Comparison of ENCODE assay signal across 14 mouse cellular contexts in genomic region chr8:3502217-3502616, GRCm38 (mm10). TPM values are rescaled to one million over a fixed set of nuclear protein-coding genes. Genes with fewer than 3 reads are reported as not detected.
DNase-seq lines count a peak whose midpoint lies in the region; ATAC-seq lines count a peak whose summit lies in the region.
"Had no signal": no experiment of that assay in that cellular context is flagged by ENCODE, and none has a peak within 500 bp of the region (broad histone marks: within the 10 kb centered on the region; RNA-seq: fewer than 3 reads in every experiment).

No protein-coding gene starts in this region.

- H3K4me3 ChIP-seq in embryonic facial prominence, embryonic 13.5 days = no peak overlapping the region

- WGBS in embryonic facial prominence, embryonic 13.5 days = 59% methylated on average over 4 of the region's 4 CpGs

- peak; percentile 33 to 50 for DNase-seq in frontal cortex, postnatal 36 days (ENCODE audit: low spot score in 2 of 2)
- DNase-seq in frontal cortex, postnatal 25 days (ENCODE audit: low spot score in 2 of 2) = no peak
- DNase-seq in left cerebral cortex, postnatal 36 days (ENCODE audit: low spot score in 2 of 2) = peak; percentile 34 to 38
- no peak for DNase-seq in left cerebral cortex, postnatal 10 days (ENCODE audit: extremely low spot score in 1 of 2, low spot score in 2 of 2)
- peak; percentile 67 for DNase-seq in 3T3-L1 (ENCODE audit: low read depth, low spot score)
- DNase-seq in thymus, postnatal 36 days = no peak
- no peak for DNase-seq in thymus, adult 18-20 months
- DNase-seq: cerebellum, postnatal 14 days; gastrocnemius, postnatal 25 days; kidney, postnatal 25 days; spleen, adult 18-20 months had no signal

- peak overlapping the region; percentile 37; the same call in 1 of the 2 replicates for H3K9ac ChIP-seq in embryonic facial prominence, embryonic 13.5 days

- no peaks in the 10 kb centered on the region for H3K9me3 ChIP-seq in embryonic facial prominence, embryonic 13.5 days

- H3K4me1 ChIP-seq in embryonic facial prominence, embryonic 13.5 days = peaks cover 23% of the 10 kb centered on the region

- no peak overlapping the region; the same call in 1 of the 2 replicates for H3K4me2 ChIP-seq in embryonic facial prominence, embryonic 13.5 days

- intact Hi-C loops in left cerebral cortex, postnatal 36 days (cut with DNase I) = no loop called here
- intact Hi-C loops in left cerebral cortex, postnatal 10 days (cut with DNase I) = no loop called here

- ATAC-seq in embryonic facial prominence, embryonic 13.5 days (ENCODE audit: insufficient number of reproducible peaks, insufficient read depth, low FRiP score, low TSS enrichment, low read depth) = no peak

- H3K27me3 ChIP-seq in embryonic facial prominence, embryonic 13.5 days = no peaks in the 10 kb centered on the region

- no peak overlapping the region for H3K27ac ChIP-seq in embryonic facial prominence, embryonic 13.5 days

- H3K36me3 ChIP-seq in embryonic facial prominence, embryonic 13.5 days = peaks cover 37% of the 10 kb centered on the region

RNA-seq across cellular contexts. Expression of gene Mcoln1, which starts 2.0 kb away (rescaled TPM):
- total RNA-seq in left cerebral cortex, postnatal 36 days (2021) = 10 to 100 TPM; 78.8 to 98.1 TPM
- total RNA-seq in left cerebral cortex, postnatal 10 days (2021) = 10 to 100 TPM; 77.7 to 81.4 TPM
- 58.3 and 59.9 TPM in 2 replicates for polyA plus RNA-seq in embryonic facial prominence, embryonic 13.5 days (2015; fragmentation: Nextera tagmentation; extraction: Ambion mirVana)

RNA-seq across cellular contexts. Expression of gene Zfp358, which starts 9.3 kb away (rescaled TPM):
- total RNA-seq in left cerebral cortex, postnatal 36 days (2021) = 10 to 100 TPM; 28.7 to 30.8 TPM
- total RNA-seq in left cerebral cortex, postnatal 10 days (2021) = 10 to 100 TPM; 29.4 to 31.2 TPM
- 52.0 and 53.9 TPM in 2 replicates for polyA plus RNA-seq in embryonic facial prominence, embryonic 13.5 days (2015; fragmentation: Nextera tagmentation; extraction: Ambion mirVana)

RNA-seq across cellular contexts. Expression of gene Pnpla6, which starts 13.0 kb away (rescaled TPM):
- 10 to 100 TPM; 55.9 to 79.2 TPM for total RNA-seq in left cerebral cortex, postnatal 36 days (2021)
- 10 to 100 TPM; 73.7 to 79.2 TPM for total RNA-seq in left cerebral cortex, postnatal 10 days (2021)
- polyA plus RNA-seq in embryonic facial prominence, embryonic 13.5 days (2015; fragmentation: Nextera tagmentation; extraction: Ambion mirVana) = 26.5 and 31.0 TPM in 2 replicates

RNA-seq across cellular contexts. Expression of gene Tex45, which starts 31.6 kb away (rescaled TPM):
- under 1 TPM in 1 of 2 experiments, not detected in 1; 0.61 TPM for total RNA-seq in left cerebral cortex, postnatal 36 days (2021)
- total RNA-seq in left cerebral cortex, postnatal 10 days (2021) = under 1 TPM in 1 of 2 experiments, not detected in 1; 0.30 TPM
- polyA plus RNA-seq in embryonic facial prominence, embryonic 13.5 days (2015; fragmentation: Nextera tagmentation; extraction: Ambion mirVana) = 0.18 TPM in 1 of 2 replicates, not detected in the other
- total RNA-seq: gastrocnemius, postnatal 25 days had no signal
- polyA plus RNA-seq: heart, embryonic 14.5 days; limb, embryonic 11.5 days had no signal

RNA-seq across cellular contexts. Expression of gene Pex11g, which starts 34.7 kb away (rescaled TPM):
- 1 to 10 TPM in 1 of 2 experiments, under 1 TPM in 1; 0.54 to 1.3 TPM for total RNA-seq in left cerebral cortex, postnatal 36 days (2021)
- 1 to 10 TPM in 1 of 2 experiments, under 1 TPM in 1; 0.73 to 1.1 TPM for total RNA-seq in left cerebral cortex, postnatal 10 days (2021)
- polyA plus RNA-seq in embryonic facial prominence, embryonic 13.5 days (2015; fragmentation: Nextera tagmentation; extraction: Ambion mirVana) = 4.5 and 5.2 TPM in 2 replicates

Comparison
In these comparisons a context has a peak if more than half of its experiments do, and no peak if none do; other contexts are left out.
1. DNase-seq: peak in frontal cortex, postnatal 36 days (2 of 2), left cerebral cortex, postnatal 36 days (2 of 2) and 3T3-L1 (single experiment); none in frontal cortex, postnatal 25 days (0 of 2), left cerebral cortex, postnatal 10 days (0 of 2), thymus, postnatal 36 days (0 of 2) and thymus, adult 18-20 months (0 of 2).